Mouse (Mus musculus) left cerebral cortex, postnatal 10 days (tissue): ENCODE data around the gene Uprt. TPM values are rescaled to one million over a fixed set of nuclear protein-coding genes. Genes with fewer than 3 reads are reported as not detected.

Experiments used
- DNase-seq, 2 experiments: peaks; one replicate each; pipeline ENCODE4 v3.0.0; 2021 to 2022; ENCODE audit warnings: low spot score in 2 of 2, mixed read lengths in 1 of 2; ENCODE audit errors: extremely low spot score in 1 of 2
- intact Hi-C: fragments of 180-260 bp; cut with DNase I; formaldehyde crosslinking; loops from one replicate; pipeline ENCODE4 v1.15.1; 2025
- total RNA-seq, 2 experiments: library from RNA; stranded (reverse); gene quantifications; 2 replicates each; pipeline ENCODE4 v1.2.3; 2021

Gene Uprt
- 10 to 100 TPM; 14.5 to 16.0 TPM for total RNA-seq

DNA sequence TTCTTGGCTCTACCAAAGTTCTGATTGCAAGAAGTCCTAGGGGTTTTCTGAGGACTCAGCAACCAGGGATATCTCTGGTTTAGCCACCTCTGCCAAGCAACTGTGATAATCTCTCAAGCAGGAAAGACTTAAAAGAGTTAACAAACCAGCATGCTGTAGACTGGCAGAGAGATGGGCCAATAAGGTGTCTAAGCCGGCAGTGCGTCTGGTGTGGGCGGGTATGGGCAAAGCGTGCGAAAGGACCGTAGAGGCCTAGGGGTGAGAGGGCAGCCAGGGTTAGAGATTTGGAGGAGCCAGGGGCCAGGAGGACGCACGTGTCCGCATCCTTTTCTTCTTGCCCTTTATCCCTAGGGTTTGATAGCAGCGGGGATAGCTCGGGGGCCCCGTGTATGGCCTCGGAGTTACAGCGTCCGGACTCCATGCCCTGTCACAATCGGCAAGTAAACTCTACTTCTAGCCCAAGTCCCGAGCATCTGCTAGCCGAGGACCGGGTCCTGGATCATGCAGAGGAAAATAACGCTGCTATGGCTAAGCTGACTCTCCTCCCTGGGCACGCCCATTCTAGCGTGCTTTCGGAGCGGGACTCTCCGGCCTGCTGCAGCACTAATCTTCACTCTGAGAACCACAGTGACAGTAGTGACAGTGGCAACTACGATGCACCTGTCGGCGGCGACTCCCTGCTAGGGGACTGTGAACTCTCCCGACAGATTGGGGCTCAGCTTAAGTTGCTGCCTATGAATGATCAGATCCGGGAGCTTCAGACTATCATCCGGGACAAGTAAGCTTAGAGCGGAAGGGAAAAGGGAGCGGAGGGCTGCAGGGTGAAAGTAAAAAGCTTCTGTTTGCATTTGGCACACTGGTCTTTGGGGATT is at the start of gene Uprt:
Gene Uprt (plus strand): TSS at position 247 of the 872 bp plus-strand sequence.
- intact Hi-C loops = no loop called here
- peak; percentile 76 to 87 for DNase-seq

DNA sequence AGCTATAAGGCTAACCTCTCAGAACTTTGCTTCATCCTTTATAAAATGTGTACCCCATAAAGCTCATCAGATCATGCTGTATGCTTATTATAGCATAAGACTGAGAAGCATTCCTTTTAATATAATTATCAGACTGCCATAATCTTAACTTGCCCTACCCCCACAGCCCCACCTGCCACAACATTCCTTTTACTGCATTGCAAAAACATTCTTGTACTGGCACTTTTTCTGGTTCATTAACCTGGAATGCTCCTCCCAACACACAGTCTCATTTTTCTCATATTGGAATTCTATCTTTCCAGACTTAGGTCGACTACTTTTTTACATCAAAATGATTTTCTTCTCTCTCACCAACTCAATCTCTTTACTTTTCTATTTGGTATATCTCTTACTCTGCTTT is 49.2 kb upstream of the Uprt start:
- DNase-seq = no peak
- intact Hi-C loops = no loop called here

DNA sequence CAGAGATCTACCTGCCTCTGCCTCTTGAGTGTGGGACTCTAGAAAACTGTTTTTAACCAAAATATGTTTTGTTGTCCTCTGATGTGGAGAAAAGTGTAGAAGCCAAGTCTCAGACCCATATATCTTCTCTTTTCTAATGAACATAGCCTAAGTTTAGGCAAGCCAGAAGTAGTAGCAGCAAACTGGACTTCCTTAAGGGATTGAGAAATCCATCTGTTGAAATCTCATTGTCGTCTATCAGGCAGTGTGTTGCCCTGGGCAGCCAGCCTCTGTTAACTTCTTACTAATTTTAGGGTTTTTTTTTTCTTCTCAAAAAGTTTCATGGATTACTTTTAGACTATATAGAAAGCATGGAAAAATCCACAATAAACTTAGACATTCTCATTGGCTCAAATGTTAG is 30.2 kb upstream of the Uprt start:
- DNase-seq = no peak
- intact Hi-C loops = no loop called here

DNA sequence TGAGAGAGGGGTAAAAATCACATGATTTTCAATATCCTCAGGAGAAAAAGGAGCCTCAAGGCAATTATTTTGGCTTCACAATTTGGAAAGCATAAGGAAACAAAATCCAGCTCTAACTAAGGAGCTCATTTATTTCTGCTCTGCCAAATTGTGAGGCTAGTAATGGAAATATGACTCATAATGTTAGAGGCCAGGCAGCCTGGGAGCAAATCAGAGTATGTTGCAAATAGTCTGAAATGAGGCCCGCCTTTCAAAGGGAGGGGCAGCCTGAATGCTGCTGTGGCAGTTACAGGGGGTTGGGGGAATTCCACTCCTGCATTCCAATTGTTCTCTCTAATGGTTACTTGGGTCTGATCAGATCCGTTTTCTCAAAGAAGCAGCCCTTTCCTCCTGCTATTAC is 20.9 kb upstream of the Uprt start:
- intact Hi-C loops = no loop called here
- DNase-seq = no peak

DNA sequence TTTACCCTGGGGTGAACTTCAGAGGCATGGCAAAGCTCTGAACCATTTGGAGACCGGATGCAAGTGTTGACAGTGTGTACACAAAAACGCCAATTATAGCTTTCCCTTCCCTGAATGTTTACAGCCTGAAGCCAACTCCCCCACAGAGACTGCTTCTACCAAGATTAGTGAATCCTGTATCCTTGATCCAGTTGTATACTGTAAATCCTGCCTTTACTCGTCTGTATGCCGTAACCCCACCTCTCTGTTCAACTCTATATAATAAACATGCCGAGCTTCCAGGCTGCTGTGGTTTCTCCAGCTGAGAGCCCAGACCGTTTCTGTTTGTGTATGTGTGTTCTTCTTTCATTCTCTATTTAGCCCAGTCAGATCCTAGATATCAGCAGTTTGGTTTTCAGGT is 18.2 kb upstream of the Uprt start:
- intact Hi-C loops = no loop called here
- peak in 1 of 2 experiments; percentile 11 for DNase-seq

DNA sequence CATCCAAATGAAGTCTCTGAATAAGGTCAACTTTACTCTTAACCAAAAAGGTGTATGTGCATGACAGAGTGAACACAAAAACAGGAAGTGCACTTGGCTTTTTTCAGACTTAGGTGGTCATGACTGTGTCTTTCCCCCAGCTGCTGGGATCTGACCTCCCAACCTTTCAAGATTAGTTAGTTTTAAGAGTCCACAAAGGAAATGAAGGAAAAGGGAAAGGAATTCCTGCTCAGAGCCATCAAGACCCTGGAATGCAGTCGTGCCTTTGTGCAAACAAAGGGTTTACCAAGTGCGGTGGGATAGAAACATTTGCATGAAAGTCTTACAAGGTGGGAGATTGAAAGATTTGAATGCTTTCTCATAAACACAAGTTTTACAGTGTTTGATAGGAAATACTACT is 4.6 kb upstream of the Uprt start:
- no peak for DNase-seq
- intact Hi-C loops = no loop called here

DNA sequence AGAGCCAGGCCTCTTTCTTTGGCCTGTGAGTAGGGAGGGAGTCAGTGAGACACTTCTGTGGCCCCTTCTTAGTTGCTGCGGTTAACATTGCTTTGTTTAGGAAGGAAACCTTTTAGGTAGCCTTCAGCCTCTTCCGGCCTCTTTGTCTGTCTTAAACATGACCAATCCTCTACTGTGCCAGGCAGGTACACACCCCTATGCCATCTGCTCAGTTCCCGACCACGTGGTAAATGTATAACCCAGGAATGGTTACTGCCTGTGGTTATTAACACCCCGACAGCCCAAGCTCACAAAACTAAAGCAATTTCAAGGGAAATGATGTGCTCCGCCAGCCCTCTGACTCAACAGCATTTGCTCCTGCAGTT is 808 bp downstream of the Uprt start:
- DNase-seq = peak in 1 of 2 experiments; percentile 1
- intact Hi-C loops = no loop called here

DNA sequence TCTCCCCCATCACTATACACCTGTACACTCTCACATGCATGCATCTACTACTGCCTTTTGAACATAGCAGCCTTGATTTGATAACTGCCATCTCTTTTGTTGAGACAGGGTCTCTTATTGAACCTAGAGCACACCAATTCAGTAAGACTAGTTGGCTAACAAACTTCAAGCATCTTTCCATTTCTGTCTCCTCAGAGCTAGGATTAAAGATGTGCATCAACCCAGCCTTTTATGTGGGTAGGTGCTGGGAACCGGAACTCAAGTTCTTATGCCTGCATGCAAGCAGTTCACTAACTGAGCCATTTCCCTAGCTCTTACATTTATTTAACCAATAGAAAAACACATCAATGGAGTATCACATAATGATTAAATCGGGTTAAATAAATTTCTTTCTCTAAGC is 3.0 kb downstream of the Uprt start:
- intact Hi-C loops = no loop called here
- no peak for DNase-seq

DNA sequence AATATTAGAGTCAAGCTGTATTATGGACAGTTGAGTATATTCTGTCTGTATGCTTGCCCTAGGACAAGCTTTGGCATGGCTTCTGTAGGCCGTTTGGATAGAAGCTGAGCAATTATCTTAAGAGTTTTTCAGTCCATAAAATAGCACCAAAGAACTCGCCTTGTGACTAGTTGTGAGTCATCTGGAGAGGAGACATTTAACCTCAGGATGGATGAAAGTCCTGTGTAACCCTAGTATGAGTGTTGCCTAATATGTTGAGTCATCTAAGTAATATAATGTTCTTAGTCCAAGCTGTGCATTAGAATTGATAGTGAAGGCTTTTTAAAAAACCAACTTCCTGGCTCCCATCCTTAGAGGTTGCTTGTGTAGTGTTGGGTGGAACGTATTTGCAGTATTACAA is 5.4 kb downstream of the Uprt start:
- no peak for DNase-seq
- intact Hi-C loops = no loop called here

DNA sequence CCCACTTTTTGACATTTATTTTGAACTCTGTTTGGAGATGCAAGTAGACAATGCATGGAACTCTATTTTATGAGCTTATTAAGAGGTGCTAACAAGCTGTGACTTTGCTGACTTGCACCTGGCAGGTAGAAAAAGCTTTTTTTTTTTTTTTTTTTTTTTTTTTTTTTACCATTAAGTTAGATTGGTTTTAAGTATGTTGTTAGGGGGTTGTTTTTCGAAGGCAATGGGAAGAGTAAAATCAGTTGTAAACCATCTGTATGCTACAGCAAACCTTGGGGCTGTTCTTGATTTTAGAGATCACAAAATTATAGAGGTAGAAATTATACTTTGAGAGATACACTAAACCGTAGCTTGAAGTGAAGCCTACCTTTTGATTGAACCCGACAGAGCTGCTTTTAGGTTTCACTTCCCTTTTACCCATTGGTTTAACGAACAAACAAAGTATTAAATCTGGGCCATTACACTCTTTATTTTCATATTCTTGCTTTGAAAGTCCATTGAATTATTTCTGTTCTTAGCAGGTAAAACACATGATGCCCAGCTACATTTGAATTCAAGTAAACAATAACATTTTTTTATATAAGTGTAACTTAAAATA is 6.4 kb downstream of the Uprt start:
- DNase-seq = no peak
- intact Hi-C loops = no loop called here

DNA sequence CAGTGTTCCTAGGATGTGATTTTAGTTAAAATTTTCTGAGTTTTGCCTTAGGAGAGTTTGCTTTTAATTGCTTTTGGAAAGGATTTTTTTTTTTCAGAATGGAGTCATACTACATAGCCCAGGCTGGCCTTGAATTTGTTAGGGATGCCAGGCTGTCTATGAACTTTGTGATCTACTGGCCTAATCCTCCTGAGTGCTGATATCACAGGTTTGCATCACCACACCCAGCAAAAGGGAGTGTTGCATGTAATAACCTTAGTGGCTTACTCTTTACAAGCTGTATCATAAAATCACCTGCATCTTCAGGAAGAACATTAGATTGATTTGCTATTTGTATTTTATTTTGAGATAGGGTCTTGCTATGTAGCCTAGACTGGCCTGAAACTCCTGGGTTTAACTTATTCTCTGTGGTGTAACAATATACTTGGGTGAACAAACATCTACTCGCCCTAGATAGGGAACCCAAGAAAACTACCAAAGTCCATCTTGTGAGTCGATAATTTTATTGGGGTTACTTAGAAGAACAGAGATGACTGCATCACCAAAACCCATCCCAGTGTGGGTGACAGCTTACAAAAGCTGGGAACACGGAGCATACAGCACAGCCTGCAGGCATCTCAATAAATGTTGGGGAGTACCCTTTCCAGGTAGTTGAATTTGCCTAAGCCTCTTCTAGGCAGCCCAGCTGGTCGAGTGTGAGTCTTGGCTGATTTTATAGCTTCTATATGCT is 7.2 kb downstream of the Uprt start:
- DNase-seq = no peak
- intact Hi-C loops = no loop called here

DNA sequence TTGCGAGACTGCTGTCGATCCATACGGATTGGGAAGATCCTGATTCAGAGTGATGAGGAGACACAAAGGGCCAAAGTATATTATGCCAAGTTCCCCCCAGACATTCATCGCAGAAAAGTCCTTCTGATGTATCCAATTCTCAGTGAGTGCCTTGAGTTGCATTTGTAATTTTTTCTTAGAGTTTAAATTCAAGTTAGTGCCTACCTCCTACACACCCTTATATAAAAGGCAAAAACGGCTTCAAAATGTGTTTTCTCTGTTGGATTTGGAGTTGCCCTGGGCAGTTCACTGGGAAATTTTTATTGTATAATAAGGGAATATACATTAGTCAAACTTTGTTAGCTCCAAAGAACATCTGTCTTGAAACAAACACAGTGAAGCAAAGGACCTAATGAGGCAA is 19.1 kb downstream of the Uprt start:
- DNase-seq = no peak
- intact Hi-C loops = no loop called here

DNA sequence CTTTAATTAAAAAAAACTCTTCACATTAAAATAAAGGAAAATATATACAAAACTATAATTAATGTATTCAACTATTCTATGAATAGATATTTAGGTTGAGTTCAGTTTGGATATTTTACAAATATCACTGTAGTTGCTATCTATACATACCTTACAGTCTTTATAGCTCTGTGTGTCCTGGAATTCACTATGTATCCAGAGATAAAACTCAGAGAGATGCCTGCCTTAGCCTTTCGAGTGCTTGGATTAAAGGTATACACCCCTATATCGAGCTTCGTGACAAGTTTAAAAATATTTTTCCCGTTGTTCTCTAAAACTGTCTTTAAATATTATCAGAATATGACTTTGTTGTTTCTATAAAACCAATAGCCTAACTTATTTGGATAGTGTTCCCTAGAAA is 60.0 kb downstream of the Uprt start:
- DNase-seq = no peak
- intact Hi-C loops = no loop called here

DNA sequence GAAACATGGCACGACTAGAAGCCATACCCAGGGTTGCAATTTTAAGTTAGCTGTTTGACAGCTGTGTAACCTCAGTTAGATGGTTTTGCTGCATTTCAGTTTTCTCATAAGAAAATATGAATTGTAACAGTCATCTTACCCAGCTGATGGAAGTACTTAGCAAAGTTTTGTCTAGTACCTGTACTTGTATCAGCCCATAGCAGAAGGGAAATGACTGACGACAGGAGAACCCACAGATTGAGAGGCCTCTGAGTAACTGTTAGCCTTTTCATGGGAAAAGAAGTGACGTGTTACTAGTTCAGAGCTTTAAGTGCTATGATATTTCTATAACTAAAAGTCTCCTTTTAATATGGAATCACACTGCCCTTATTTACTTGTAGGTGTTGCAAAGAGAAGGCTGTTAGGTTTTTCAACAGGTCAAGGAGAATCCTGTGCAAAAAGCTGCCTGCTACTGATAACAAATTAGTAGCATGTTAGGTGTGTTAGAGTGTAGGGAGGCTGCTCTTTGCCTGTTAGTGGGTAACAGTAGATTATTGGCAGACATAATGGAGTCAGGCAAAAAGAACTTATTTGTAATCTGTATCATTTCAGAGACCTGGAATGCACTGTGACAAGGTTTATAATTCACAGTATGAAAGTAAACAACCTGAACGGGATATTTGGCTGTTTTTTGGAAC is 61.4 kb downstream of the Uprt start:
- no peak for DNase-seq
- intact Hi-C loops = no loop called here

DNA sequence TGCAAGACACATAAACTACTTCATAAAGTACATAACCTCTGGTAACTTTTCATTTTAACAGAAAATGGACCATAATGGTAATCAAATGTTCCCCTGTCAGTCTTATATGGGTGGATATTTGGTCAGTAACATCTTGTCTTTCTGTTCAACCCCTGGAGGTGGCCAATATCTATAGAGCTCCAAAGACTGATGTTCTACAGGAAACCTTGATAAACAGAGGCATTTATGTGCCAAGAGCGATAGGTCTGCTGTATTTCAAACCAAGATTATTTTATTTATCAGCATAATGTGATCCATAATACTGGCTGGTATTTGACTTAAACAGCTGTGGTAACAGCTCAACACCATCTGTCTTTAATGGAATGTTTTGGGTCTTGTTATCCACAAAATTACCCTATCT is 62.7 kb downstream of the Uprt start:
- intact Hi-C loops = no loop called here

More for the DNA sequence above, 62.7 kb downstream of the Uprt start:
- DNase-seq = no peak

Other genes with a start within 250 kb of the Uprt start
- 10 to 100 TPM; 17.9 to 18.4 TPM for gene Abcb7, start 69.0 kb upstream of the Uprt start, total RNA-seq
- gene Zdhhc15, start 188.2 kb downstream of the Uprt start, total RNA-seq = 1 to 10 TPM; 7.8 to 8.0 TPM